9 mouse cellular contexts compared by ENCODE assay signal in genomic region chr15:8511861-8512260, GRCm38 (mm10). TPM values are rescaled to one million over a fixed set of nuclear protein-coding genes. Genes with fewer than 3 reads are reported as not detected.
DNase-seq lines count a peak whose midpoint lies in the region; ATAC-seq and TF ChIP-seq lines count a peak whose summit lies in the region.
"Had no signal": no experiment of that assay in that cellular context is flagged by ENCODE, and none has a peak within 500 bp of the region (broad histone marks: within the 10 kb centered on the region; RNA-seq: fewer than 3 reads in every experiment).

No protein-coding gene starts in this region.

- 0 out of 2 replicates have a peak overlapping the region, but pooled peaks have one; percentile 0 for H3K27ac ChIP-seq in lung, embryonic 14.5 days (ENCODE audit: low read depth)
- no peak overlapping the region for H3K27ac ChIP-seq in thymus, adult 2 months (ENCODE audit: control insufficient read depth, insufficient read depth, low read length)
- H3K27ac ChIP-seq in forebrain, postnatal 0 days (ENCODE audit: low read depth, low read length): no peak overlapping the region
- H3K27ac ChIP-seq in kidney, embryonic 15.5 days: no peak overlapping the region

- no peaks in the 10 kb centered on the region for H3K9me3 ChIP-seq in lung, embryonic 14.5 days (ENCODE audit: low read depth, low read length)
- no peaks in the 10 kb centered on the region for H3K9me3 ChIP-seq in forebrain, postnatal 0 days (ENCODE audit: low read length)
- no peaks in the 10 kb centered on the region for H3K9me3 ChIP-seq in kidney, embryonic 15.5 days (replicated peaks)

- TF ChIP-seq POLR2A in thymus, adult 2 months (IDR thresholded peaks at IDR 0.05; ENCODE audit: control insufficient read depth, extremely low read depth, insufficient read depth, low read length, poor library complexity): no peak

- H3K4me1 ChIP-seq in lung, embryonic 14.5 days (ENCODE audit: insufficient read depth): no peaks in the 10 kb centered on the region
- H3K4me1 ChIP-seq in thymus, adult 2 months (replicated peaks; ENCODE audit: control insufficient read depth, insufficient read depth, low read length): peaks cover 10% of the 10 kb centered on the region
- no peaks in the 10 kb centered on the region for H3K4me1 ChIP-seq in forebrain, postnatal 0 days (ENCODE audit: insufficient read depth)
- no peaks in the 10 kb centered on the region for H3K4me1 ChIP-seq in kidney, embryonic 15.5 days

- H3K36me3 ChIP-seq in lung, embryonic 14.5 days (ENCODE audit: insufficient read depth): no peaks in the 10 kb centered on the region
- H3K36me3 ChIP-seq in thymus, adult 2 months (ENCODE audit: control insufficient read depth, insufficient read depth, low read length): no peaks in the 10 kb centered on the region
- H3K36me3 ChIP-seq in forebrain, postnatal 0 days (ENCODE audit: insufficient read depth): no peaks in the 10 kb centered on the region
- H3K36me3 ChIP-seq in kidney, embryonic 15.5 days: no peaks in the 10 kb centered on the region

- no peak for TF ChIP-seq CTCF in lung, embryonic 14.5 days (IDR thresholded peaks at IDR 0.05; ENCODE audit: low read depth)
- no peak for TF ChIP-seq CTCF in thymus, adult 2 months (IDR thresholded peaks at IDR 0.05; ENCODE audit: borderline replicate concordance, control insufficient read depth, extremely low read depth, insufficient read depth, low read length, poor library complexity)
- no peak for TF ChIP-seq CTCF in forebrain, postnatal 0 days (IDR thresholded peaks at IDR 0.05; ENCODE audit: low read depth)

- H3K4me2 ChIP-seq in lung, embryonic 14.5 days: peak overlapping the region; percentile 15; the same call in 1 of the 2 replicates
- no peak overlapping the region for H3K4me2 ChIP-seq in forebrain, postnatal 0 days (ENCODE audit: low read depth)
- H3K4me2 ChIP-seq in kidney, embryonic 15.5 days: no peak overlapping the region

- H3K9ac ChIP-seq in lung, embryonic 14.5 days: no peak overlapping the region
- no peak overlapping the region for H3K9ac ChIP-seq in forebrain, postnatal 0 days
- no peak overlapping the region for H3K9ac ChIP-seq in kidney, embryonic 15.5 days

- peak; percentile 43 for DNase-seq in kidney, postnatal 10 days
- no peak for DNase-seq in kidney, adult 9 months
- peak; percentile 51 for DNase-seq in Muller cell, postnatal 12 days (ENCODE audit: inconsistent ontology term)
- DNase-seq in heart, adult 9 months (ENCODE audit: low spot score in 2 of 2): peak; percentile 15 to 33
- peak; percentile 58 for DNase-seq in lung, embryonic 14.5 days
- DNase-seq in thymus, adult 2 months: peak; percentile 63
- DNase-seq in forebrain, postnatal 0 days: no peak

- peak; percentile 47; the same call in 1 of the 2 replicates for ATAC-seq in lung, embryonic 14.5 days (ENCODE audit: insufficient read depth)
- ATAC-seq in forebrain, postnatal 0 days: no peak
- ATAC-seq in kidney, embryonic 15.5 days (replicated peaks; ENCODE audit: low FRiP score): no peak

- no peaks in the 10 kb centered on the region for H3K27me3 ChIP-seq in lung, embryonic 14.5 days (ENCODE audit: insufficient read depth, low read length)
- no peaks in the 10 kb centered on the region for H3K27me3 ChIP-seq in thymus, adult 2 months (ENCODE audit: control insufficient read depth, insufficient read depth, low read length)
- no peaks in the 10 kb centered on the region for H3K27me3 ChIP-seq in forebrain, postnatal 0 days (ENCODE audit: insufficient read depth, low read length)
- H3K27me3 ChIP-seq in kidney, embryonic 15.5 days: no peaks in the 10 kb centered on the region

- 44% methylated on average over 9 of the region's 9 CpGs for WGBS in lung, embryonic 14.5 days
- 6% methylated on average over 9 of the region's 9 CpGs for WGBS in thymus, adult 2 months
- WGBS in forebrain, postnatal 0 days: 66% methylated on average over 9 of the region's 9 CpGs
- WGBS in kidney, embryonic 15.5 days: 48% methylated on average over 9 of the region's 9 CpGs

- H3K4me3 ChIP-seq in lung, embryonic 14.5 days (ENCODE audit: low read depth, low read length): no peak overlapping the region
- H3K4me3 ChIP-seq in thymus, adult 2 months (ENCODE audit: control insufficient read depth, insufficient read depth, low read length): no peak overlapping the region
- no peak overlapping the region for H3K4me3 ChIP-seq in forebrain, postnatal 0 days (ENCODE audit: low read depth, low read length)
- no peak overlapping the region for H3K4me3 ChIP-seq in kidney, embryonic 15.5 days (replicated peaks)

RNA-seq across cellular contexts. Expression of gene Gm2310, which starts 7.9 kb away (rescaled TPM):
- not detected in 2 replicates for polyA plus RNA-seq in lung, embryonic 14.5 days (2014; fragmentation: Nextera tagmentation; extraction: Ambion mirVana)
- 0.19 TPM in 1 of 2 replicates, not detected in the other for polyA plus RNA-seq in thymus, adult 2 months (2012; rRNA removed)
- not detected in 2 replicates for total RNA-seq in forebrain, postnatal 0 days (2014; rRNA removed)
- not detected in 2 replicates for polyA plus RNA-seq in forebrain, postnatal 0 days (2015; fragmentation: Nextera tagmentation; extraction: Ambion mirVana)
- polyA plus RNA-seq in kidney, embryonic 15.5 days (2015; fragmentation: Nextera tagmentation; extraction: Ambion mirVana): not detected in 2 replicates
- polyA plus RNA-seq: spleen, adult 2 months had no signal

Comparison
In these comparisons a context has a peak if more than half of its experiments do, and no peak if none do; other contexts are left out.
1. DNase-seq: peak in kidney, postnatal 10 days (single experiment), Muller cell, postnatal 12 days (single experiment), heart, adult 9 months (2 of 2), lung, embryonic 14.5 days (single experiment) and thymus, adult 2 months (single experiment); none in kidney, adult 9 months (single experiment) and forebrain, postnatal 0 days (single experiment).